Mouse (Mus musculus) ES-E14 (cell line): ENCODE measurements around the gene Gm28729. TPM values are rescaled to one million over a fixed set of nuclear protein-coding genes. Genes with fewer than 3 reads are reported as not detected.
"Not testable (repeated sequence)": the region's sequence is repeated elsewhere in the genome, so short reads cannot be mapped to it uniquely, and the experiment has no call there.

ENCODE experiments used
- DNase-seq: peaks from one replicate; pipeline ENCODE4 v3.0.0-alpha.2; 2013; ENCODE audit warnings: low read depth, low spot score
- H3K27ac ChIP-seq: 2 replicates; pipeline ENCODE4 v1.5.1; 2012; ENCODE audit warnings: low read depth, mild to moderate bottlenecking, low read length, moderate library complexity, mixed read lengths; ENCODE audit not compliant: poor library complexity, insufficient read depth, severe bottlenecking
- H3K36me3 ChIP-seq: 2 replicates; pipeline ENCODE4 v1.6.1; 2012; ENCODE audit warnings: mild to moderate bottlenecking, low read length, moderate library complexity, mixed read lengths; ENCODE audit not compliant: control insufficient read depth, poor library complexity, insufficient read depth, severe bottlenecking
- H3K4me1 ChIP-seq, 2 experiments: fragments of 150-350 bp in 1 of 2; sonication (generic) in 1 of 2; 2 replicates each; pipeline ENCODE4 v1.6.1; 2012; ENCODE audit warnings: low read length in 2 of 2, mild to moderate bottlenecking in 1 of 2, mixed read lengths in 1 of 2; ENCODE audit not compliant: control insufficient read depth in 2 of 2, insufficient read depth in 2 of 2, poor library complexity in 1 of 2
- H3K4me3 ChIP-seq, 2 experiments: fragments of 150-350 bp in 1 of 2; sonication (generic) in 1 of 2; 2 replicates each; pipeline ENCODE4 v1.5.1; 2012; ENCODE audit warnings: low read length in 2 of 2, low read depth in 1 of 2, mild to moderate bottlenecking in 1 of 2, mixed read lengths in 1 of 2; ENCODE audit not compliant: insufficient read depth in 1 of 2, poor library complexity in 1 of 2, severe bottlenecking in 1 of 2
- H3K9ac ChIP-seq: 2 replicates; pipeline ENCODE4 v1.6.1; 2012; ENCODE audit warnings: low read depth, mild to moderate bottlenecking, low read length, mixed read lengths; ENCODE audit not compliant: poor library complexity, insufficient read depth, severe bottlenecking
- H3K9me3 ChIP-seq: fragments of 150-350 bp; sonication (generic); 2 replicates; pipeline ENCODE4 v1.6.1; 2012; ENCODE audit warnings: low read depth, mild to moderate bottlenecking, low read length; ENCODE audit not compliant: control insufficient read depth, insufficient read depth
- CHD2 ChIP-seq: IDR thresholded peaks from 2 replicates; pipeline ENCODE4 v1.6.1; 2014; ENCODE audit warnings: mild to moderate bottlenecking, low read depth, low read length, inconsistent platforms
- HCFC1 ChIP-seq: IDR thresholded peaks from 2 replicates; pipeline ENCODE4 v1.6.1; 2012; ENCODE audit warnings: low read length, inconsistent platforms, borderline replicate concordance; ENCODE audit not compliant: insufficient read depth
- MAFK ChIP-seq: IDR thresholded peaks from 2 replicates; pipeline ENCODE4 v1.6.1; 2014; ENCODE audit warnings: mild to moderate bottlenecking, low read depth, low read length, inconsistent platforms; ENCODE audit not compliant: insufficient read depth
- ZC3H11A ChIP-seq: IDR thresholded peaks from 2 replicates; pipeline ENCODE4 v1.6.1; 2012; ENCODE audit warnings: low read depth, mild to moderate bottlenecking, inconsistent platforms, low read length, borderline replicate concordance
- ZNF384 ChIP-seq: IDR thresholded peaks from 2 replicates; pipeline ENCODE4 v1.6.1; 2012; ENCODE audit warnings: low read depth, low read length, inconsistent platforms
- in situ Hi-C, 2 experiments: fragments of 600-800 bp; cut with MboI; formaldehyde crosslinking; loops; one replicate each; pipeline ENCODE4 v1.15.1; 2025; ENCODE audit warnings: low sequenced_read_pairs in 2 of 2, inconsistent platforms in 1 of 2; ENCODE audit not compliant: unreplicated experiment in 2 of 2
- total RNA-seq: library from RNA; depleted of rRNA; stranded (reverse); fragments of 300-350 nt; gene quantifications from 2 replicates; pipeline ENCODE4 v1.2.3, GENCODE M21; 2012

Gene Gm28729
- total RNA-seq, 1 experiment = 0.40 TPM

- DNase-seq = no peak
- no peak overlapping the region for H3K27ac ChIP-seq
- TF ChIP-seq CHD2 (no peak), ZC3H11A (no peak), ZNF384 (no peak), HCFC1 (no peak), MAFK (no peak)
- H3K4me1 ChIP-seq = no peaks in the 10 kb centered on the region; a peak in 2 of 4 replicates
- H3K36me3 ChIP-seq = peaks cover 12% of the 10 kb centered on the region
- in situ Hi-C loops = no loop called here
- no peaks in the 10 kb centered on the region for H3K9me3 ChIP-seq
- H3K9ac ChIP-seq = no peak overlapping the region
- H3K4me3 ChIP-seq = no peak overlapping the region
Measured at GRCm38 (mm10) chr9:96472356-96472755, 52.7 kb downstream of the Gm28729 start.

- H3K9me3 ChIP-seq, DNase-seq, H3K4me3 ChIP-seq, in situ Hi-C loops, H3K9ac ChIP-seq, H3K27ac ChIP-seq, H3K4me1 ChIP-seq: not testable (repeated sequence)
- H3K36me3 ChIP-seq = peaks cover 12% of the 10 kb centered on the region
Measured at GRCm38 (mm10) chr9:96471681-96472080, 53.4 kb downstream of the Gm28729 start.

GRCm38 (mm10) chr9:96470266-96470974 is 54.6 kb downstream of the Gm28729 start:
- in situ Hi-C loops = no loop called here
- H3K36me3 ChIP-seq = peaks cover 12% of the 10 kb centered on the region

GRCm38 (mm10) chr9:96469556-96470265 is 55.4 kb downstream of the Gm28729 start:
- no peak overlapping the region for H3K9ac ChIP-seq
- peaks cover 12% of the 10 kb centered on the region for H3K36me3 ChIP-seq
- DNase-seq = no peak
- H3K4me1 ChIP-seq = no peaks in the 10 kb centered on the region; a peak in 2 of 4 replicates
- no peak overlapping the region for H3K4me3 ChIP-seq
- no peaks in the 10 kb centered on the region for H3K9me3 ChIP-seq
- H3K27ac ChIP-seq = no peak overlapping the region; the same call in 1 of the 2 replicates
- TF ChIP-seq ZC3H11A (no peak), HCFC1 (no peak), ZNF384 (no peak), CHD2 (no peak; the same call in 1 of the 2 replicates), MAFK (no peak)
- in situ Hi-C loops = no loop called here

More at GRCm38 (mm10) chr9:96470266-96470974, 54.6 kb downstream of the Gm28729 start:
- no peaks in the 10 kb centered on the region; a peak in 2 of 4 replicates for H3K4me1 ChIP-seq
- no peak for DNase-seq
- H3K4me3 ChIP-seq = no peak overlapping the region
- H3K27ac ChIP-seq = no peak overlapping the region
- no peak for TF ChIP-seq HCFC1
- TF ChIP-seq ZC3H11A = no peak
- TF ChIP-seq MAFK = no peak
- TF ChIP-seq ZNF384 = no peak
- no peak for TF ChIP-seq CHD2
- no peak overlapping the region for H3K9ac ChIP-seq
- no peaks in the 10 kb centered on the region for H3K9me3 ChIP-seq
